Mouse (Mus musculus): ENCODE results near the gene Pp2d1. TPM values are rescaled to one million over a fixed set of nuclear protein-coding genes. Genes with fewer than 3 reads are reported as not detected.

Gene Pp2d1
- polyA plus RNA-seq, 1 experiment from 2014 or later: 0.18 TPM

Other genes starting within 250 kb of the Pp2d1 start
- gene Efhb, start 76.1 kb downstream of the Pp2d1 start, polyA plus RNA-seq (2016; fragmentation: Nextera tagmentation; extraction: Ambion mirVana): 0.84 and 0.95 TPM in 2 replicates
- 68.6 and 72.7 TPM in 2 replicates for gene Rab5a, start 60.2 kb downstream of the Pp2d1 start, polyA plus RNA-seq (2016; fragmentation: Nextera tagmentation; extraction: Ambion mirVana)
- gene Kat2b, start 27.4 kb upstream of the Pp2d1 start, polyA plus RNA-seq (2016; fragmentation: Nextera tagmentation; extraction: Ambion mirVana): 2.5 TPM in 2 replicates
- 36.3 and 47.8 TPM in 2 replicates for gene Sgo1, start 149.9 kb upstream of the Pp2d1 start, polyA plus RNA-seq (2016; fragmentation: Nextera tagmentation; extraction: Ambion mirVana)